Mouse (Mus musculus) neural tube, embryonic 13.5 days (tissue): ENCODE results near the gene Celsr1. TPM values are rescaled to one million over a fixed set of nuclear protein-coding genes. Genes with fewer than 3 reads are reported as not detected.

Source experiments
- ATAC-seq: fragments of 200-750 bp; cut with Nextera tagmentation; 2 replicates; pipeline ENCODE4 v1.8.0; 2017; ENCODE audit warnings: low read depth, mild to moderate bottlenecking, moderate TSS enrichment, moderate library complexity
- H3K27ac ChIP-seq: fragments of 300-500 bp; sonication (generic); replicated peaks from 2 replicates; pipeline ENCODE4 v1.5.1; 2015; ENCODE audit warnings: moderate library complexity, mild to moderate bottlenecking, inconsistent platforms
- H3K27me3 ChIP-seq: fragments of 300-500 bp; sonication (generic); 2 replicates; pipeline ENCODE4 v1.6.1; 2015; ENCODE audit warnings: mild to moderate bottlenecking, inconsistent platforms
- H3K36me3 ChIP-seq: fragments of 300-500 bp; sonication (generic); 2 replicates; pipeline ENCODE4 v1.6.1; 2015; ENCODE audit warnings: mild to moderate bottlenecking, inconsistent platforms
- H3K4me1 ChIP-seq: fragments of 300-500 bp; sonication (generic); replicated peaks from 2 replicates; pipeline ENCODE4 v1.6.1; 2015; ENCODE audit warnings: inconsistent platforms
- H3K4me2 ChIP-seq: fragments of 300-500 bp; sonication (generic); 2 replicates; pipeline ENCODE4 v1.6.1; 2015; ENCODE audit warnings: inconsistent platforms, mild to moderate bottlenecking, moderate library complexity
- H3K4me3 ChIP-seq: fragments of 300-500 bp; sonication (generic); 2 replicates; pipeline ENCODE4 v1.5.1; 2015; ENCODE audit warnings: mild to moderate bottlenecking, inconsistent platforms
- H3K9ac ChIP-seq: fragments of 300-500 bp; sonication (generic); 2 replicates; pipeline ENCODE4 v1.6.1; 2015; ENCODE audit warnings: moderate library complexity, mild to moderate bottlenecking, inconsistent platforms
- H3K9me3 ChIP-seq: fragments of 300-500 bp; sonication (generic); 2 replicates; pipeline ENCODE4 v1.6.1; 2016; ENCODE audit warnings: inconsistent platforms
- WGBS: fragments of 180-500 bp; shearing (Covaris S2); methylation state at CpG from one replicate; pipeline ENCODE4 v1.1.7; 2015; 5-methylcytosine and 5-hydroxymethylcytosine counted together
- polyA plus RNA-seq: library from polyadenylated mRNA; unstranded; fragments of >200 nt; fragmentation: Nextera tagmentation; extraction: Ambion mirVana; gene quantifications from 2 replicates; pipeline ENCODE4 v1.2.1, GENCODE M21; 2015

Gene Celsr1
- polyA plus RNA-seq, 1 experiment from 2014 or later: 1.8 TPM

DNA sequence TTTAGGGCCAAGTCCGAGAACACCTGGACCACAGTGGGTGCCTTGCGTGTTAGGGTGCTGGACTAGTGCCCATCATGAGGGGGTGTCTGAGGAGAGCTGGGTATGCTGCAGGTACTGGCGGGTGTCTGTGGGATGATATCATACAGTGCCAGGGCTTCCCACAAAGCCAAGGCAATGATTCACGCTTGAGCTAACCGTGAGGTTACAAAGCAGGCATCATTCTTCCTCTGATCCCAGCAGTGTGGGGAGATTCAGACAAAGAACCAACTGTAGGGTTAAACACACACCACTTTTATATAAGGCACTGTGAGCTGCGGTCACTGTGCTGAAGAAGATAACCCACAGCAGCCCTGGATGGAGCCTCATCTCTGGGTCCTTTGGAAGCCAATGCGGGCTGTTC, 67.5 kb downstream of the Celsr1 start:
- H3K27me3 ChIP-seq: no peaks in the 10 kb centered on the region
- H3K27ac ChIP-seq: no peak overlapping the region
- no peaks in the 10 kb centered on the region for H3K36me3 ChIP-seq
- no peak for ATAC-seq
- no peak overlapping the region for H3K9ac ChIP-seq
- no peak overlapping the region for H3K4me2 ChIP-seq
- peaks cover 24% of the 10 kb centered on the region for H3K4me1 ChIP-seq
- H3K4me3 ChIP-seq: no peak overlapping the region
- 69% methylated on average over 7 of the region's 7 CpGs for WGBS
- H3K9me3 ChIP-seq: no peaks in the 10 kb centered on the region

DNA sequence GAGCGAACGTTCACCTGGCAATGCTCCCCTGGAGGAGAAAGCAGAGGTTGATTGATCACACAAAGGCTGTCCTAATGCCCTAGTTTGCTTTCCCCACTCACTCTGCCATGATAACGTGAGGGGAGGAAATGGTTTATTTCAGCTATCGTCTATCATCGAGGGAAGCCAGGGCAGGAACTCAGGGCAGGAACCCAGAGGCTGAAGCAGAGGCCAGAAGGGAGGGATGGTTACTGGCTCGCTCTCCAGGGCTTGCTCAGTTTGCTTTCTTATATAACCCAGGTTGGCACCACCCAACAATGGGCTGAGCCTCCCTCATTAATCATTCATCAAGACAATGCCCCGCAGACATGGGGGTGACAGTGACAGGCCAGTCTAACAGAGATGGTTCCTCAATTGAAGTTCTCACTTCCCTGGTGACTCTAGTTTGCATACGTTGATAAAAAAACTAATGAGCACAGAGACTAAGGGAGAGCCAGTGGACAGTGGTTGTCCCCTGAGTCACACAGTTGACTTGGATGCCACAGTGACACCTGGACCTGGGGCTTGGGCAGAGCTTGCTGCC, 70.2 kb downstream of the Celsr1 start:
- H3K9ac ChIP-seq: no peak overlapping the region
- H3K4me3 ChIP-seq: no peak overlapping the region
- H3K4me1 ChIP-seq: peaks cover 10% of the 10 kb centered on the region
- H3K36me3 ChIP-seq: no peaks in the 10 kb centered on the region; the same call in 1 of the 2 replicates
- no peak for ATAC-seq
- no peaks in the 10 kb centered on the region for H3K27me3 ChIP-seq
- no peaks in the 10 kb centered on the region for H3K9me3 ChIP-seq
- WGBS: 76% methylated on average over 8 of the region's 8 CpGs
- H3K4me2 ChIP-seq: no peak overlapping the region
- H3K27ac ChIP-seq: no peak overlapping the region

DNA sequence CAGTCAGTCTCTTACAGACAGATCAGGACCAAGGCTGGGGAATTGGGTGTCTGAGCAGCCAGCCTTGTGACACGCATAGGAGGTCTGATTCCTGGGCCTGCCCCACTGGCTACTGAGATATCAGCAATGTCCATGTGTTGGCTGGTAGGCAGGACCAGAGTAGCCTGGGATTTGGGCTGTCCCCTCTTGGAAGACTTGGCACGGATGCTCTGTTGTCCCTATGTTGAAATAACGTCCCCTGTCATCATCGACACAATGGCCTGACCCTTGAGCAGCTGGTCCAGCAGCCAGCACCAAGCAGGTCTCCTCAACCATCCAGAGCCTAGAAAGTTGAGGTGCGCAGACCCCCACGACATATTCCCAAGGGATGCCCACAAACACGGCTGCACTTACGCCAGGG, 70.9 kb downstream of the Celsr1 start:
- no peak overlapping the region for H3K4me2 ChIP-seq
- H3K9ac ChIP-seq: no peak overlapping the region
- no peaks in the 10 kb centered on the region; the same call in 1 of the 2 replicates for H3K36me3 ChIP-seq
- H3K9me3 ChIP-seq: no peaks in the 10 kb centered on the region
- H3K4me3 ChIP-seq: no peak overlapping the region
- H3K4me1 ChIP-seq: peaks cover 10% of the 10 kb centered on the region
- 95% methylated on average over 8 of the region's 8 CpGs for WGBS
- no peak for ATAC-seq
- no peak overlapping the region for H3K27ac ChIP-seq
- H3K27me3 ChIP-seq: no peaks in the 10 kb centered on the region

- no peak overlapping the region for H3K4me2 ChIP-seq
- no peak overlapping the region for H3K9ac ChIP-seq
- H3K4me1 ChIP-seq: peaks cover 10% of the 10 kb centered on the region
- H3K36me3 ChIP-seq: no peaks in the 10 kb centered on the region; the same call in 1 of the 2 replicates
- H3K4me3 ChIP-seq: no peak overlapping the region
- 85% methylated on average over 4 of the region's 4 CpGs for WGBS
- H3K27me3 ChIP-seq: no peaks in the 10 kb centered on the region
- no peak for ATAC-seq
- no peaks in the 10 kb centered on the region for H3K9me3 ChIP-seq
- no peak overlapping the region for H3K27ac ChIP-seq
These were observed 71.9 kb downstream of the Celsr1 start for GRCm38 (mm10) chr15:85961651-85962050.

GRCm38 (mm10) chr15:85961131-85961530, 72.4 kb downstream of the Celsr1 start:
- Histone ChIP-seq H3K27me3 (no peaks in the 10 kb centered on the region), H3K4me2 (no peak overlapping the region), H3K36me3 (no peaks in the 10 kb centered on the region; the same call in 1 of the 2 replicates), H3K9ac (no peak overlapping the region), H3K9me3 (no peaks in the 10 kb centered on the region), H3K27ac (no peak overlapping the region), H3K4me3 (no peak overlapping the region), H3K4me1 (peaks cover 5% of the 10 kb centered on the region)
- no peak for ATAC-seq
- 78% methylated on average over 7 of the region's 7 CpGs for WGBS

GRCm38 (mm10) chr15:85956202-85956601, 77.4 kb downstream of the Celsr1 start:
- no peak for ATAC-seq
- no peak overlapping the region for H3K4me3 ChIP-seq
- H3K4me2 ChIP-seq: no peak overlapping the region
- 75% methylated on average over 6 of the region's 6 CpGs for WGBS
- no peak overlapping the region for H3K9ac ChIP-seq
- no peaks in the 10 kb centered on the region; the same call in 1 of the 2 replicates for H3K36me3 ChIP-seq
- H3K9me3 ChIP-seq: no peaks in the 10 kb centered on the region
- no peaks in the 10 kb centered on the region for H3K27me3 ChIP-seq
- peaks cover 8% of the 10 kb centered on the region; the same call in 1 of the 2 replicates for H3K4me1 ChIP-seq
- H3K27ac ChIP-seq: no peak overlapping the region

GRCm38 (mm10) chr15:85953458-85953857, 80.1 kb downstream of the Celsr1 start:
- no peak for ATAC-seq
- WGBS: 85% methylated on average over 6 of the region's 6 CpGs
- no peak overlapping the region for H3K27ac ChIP-seq
- no peak overlapping the region for H3K4me3 ChIP-seq
- H3K4me1 ChIP-seq: peaks cover 17% of the 10 kb centered on the region
- H3K4me2 ChIP-seq: no peak overlapping the region
- no peaks in the 10 kb centered on the region for H3K27me3 ChIP-seq
- H3K36me3 ChIP-seq: no peaks in the 10 kb centered on the region
- no peaks in the 10 kb centered on the region for H3K9me3 ChIP-seq
- no peak overlapping the region for H3K9ac ChIP-seq

DNA sequence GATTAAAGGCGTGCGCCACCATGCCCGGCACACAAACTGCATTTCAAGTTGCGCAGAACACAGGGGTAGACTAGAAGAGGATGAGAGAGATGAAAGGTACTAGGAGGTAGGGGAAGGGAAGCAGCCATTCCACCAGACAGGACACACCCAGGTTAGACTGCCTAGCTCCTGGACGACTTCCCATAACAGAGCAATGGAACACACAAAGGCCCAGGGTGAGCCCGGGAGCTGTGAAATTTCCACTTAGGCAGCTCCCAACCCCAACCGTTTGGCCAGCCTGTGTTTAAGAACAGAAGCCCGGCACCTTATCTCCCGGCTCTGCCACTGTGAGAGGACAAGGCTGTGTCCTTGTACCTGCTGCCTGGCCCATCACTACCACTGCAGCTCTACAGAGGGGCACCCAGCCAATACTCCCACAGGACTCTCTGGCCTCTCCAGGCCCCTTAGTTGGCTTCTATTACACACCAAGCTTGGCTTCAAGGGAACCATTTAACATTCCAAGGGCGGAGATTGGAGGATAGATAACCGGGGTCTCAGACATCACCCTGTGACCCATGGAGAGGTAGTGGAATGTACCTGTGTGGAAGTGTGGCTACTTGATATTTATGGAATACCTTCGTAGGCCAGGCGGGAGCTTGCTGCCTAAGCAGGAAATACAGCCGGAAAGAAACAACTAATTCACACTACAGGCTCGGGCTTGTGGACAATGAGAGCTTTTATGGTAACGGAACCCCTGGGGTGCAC, 84.0 kb downstream of the Celsr1 start:
- Histone ChIP-seq H3K4me3 (no peak overlapping the region), H3K36me3 (no peaks in the 10 kb centered on the region), H3K27ac (no peak overlapping the region), H3K27me3 (no peaks in the 10 kb centered on the region), H3K4me2 (no peak overlapping the region), H3K9me3 (no peaks in the 10 kb centered on the region), H3K4me1 (peaks cover 24% of the 10 kb centered on the region), H3K9ac (no peak overlapping the region)
- WGBS: 50% methylated on average over 16 of the region's 16 CpGs
- ATAC-seq: no peak

DNA sequence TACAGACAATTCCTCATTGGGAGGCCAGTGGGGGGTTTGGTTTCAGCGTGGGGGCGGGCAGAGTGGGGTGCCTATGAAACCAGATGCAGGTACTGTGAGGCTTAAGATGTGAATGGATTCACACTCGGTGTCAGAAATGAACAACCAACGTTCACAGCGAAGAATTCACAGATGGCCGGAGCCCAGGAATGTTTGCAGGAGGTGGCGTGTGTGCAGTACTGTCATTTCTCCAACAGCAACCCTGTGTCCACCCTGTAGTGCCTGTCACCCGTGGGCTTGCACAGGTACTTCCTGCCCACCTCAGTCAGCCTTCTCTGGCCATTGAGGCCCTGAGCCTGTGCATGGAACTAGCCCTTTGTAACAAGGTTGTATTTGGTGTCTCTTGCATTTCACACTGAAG, 85.6 kb downstream of the Celsr1 start:
- Histone ChIP-seq H3K9ac (peak overlapping the region; percentile 41; the same call in 1 of the 2 replicates), H3K4me1 (peaks cover 24% of the 10 kb centered on the region), H3K27ac (no peak overlapping the region), H3K27me3 (no peaks in the 10 kb centered on the region), H3K9me3 (no peaks in the 10 kb centered on the region), H3K36me3 (no peaks in the 10 kb centered on the region), H3K4me2 (peak overlapping the region; percentile 28), H3K4me3 (no peak overlapping the region)
- 32% methylated on average over 8 of the region's 8 CpGs for WGBS
- ATAC-seq: 0 out of 2 replicates have a peak, but pooled peaks have one; percentile 33

- H3K4me1 ChIP-seq: peaks cover 24% of the 10 kb centered on the region
- no peak overlapping the region for H3K4me3 ChIP-seq
- ATAC-seq: peak; percentile 48; the same call in 1 of the 2 replicates
- no peaks in the 10 kb centered on the region for H3K9me3 ChIP-seq
- no peaks in the 10 kb centered on the region for H3K36me3 ChIP-seq
- 20% methylated on average over 9 of the region's 9 CpGs for WGBS
- no peaks in the 10 kb centered on the region for H3K27me3 ChIP-seq
- H3K4me2 ChIP-seq: peak overlapping the region; percentile 28
- H3K9ac ChIP-seq: peak overlapping the region; percentile 41; the same call in 1 of the 2 replicates
- no peak overlapping the region for H3K27ac ChIP-seq
These were observed 86.0 kb downstream of the Celsr1 start for GRCm38 (mm10) chr15:85947541-85947940.

- Histone ChIP-seq H3K4me2 (no peak overlapping the region), H3K4me1 (0 out of 2 replicates have a peak, but pooled peaks cover 2% of the 10 kb centered on the region)
- 37% methylated on average over 5 of the region's 5 CpGs for WGBS
These were observed 97.9 kb downstream of the Celsr1 start for GRCm38 (mm10) chr15:85935627-85936049.

GRCm38 (mm10) chr15:85928161-85928560, 105.4 kb downstream of the Celsr1 start:
- Histone ChIP-seq H3K4me3 (no peak overlapping the region), H3K27me3 (no peaks in the 10 kb centered on the region), H3K9ac (no peak overlapping the region), H3K27ac (no peak overlapping the region), H3K36me3 (0 out of 2 replicates have a peak, but pooled peaks cover 5% of the 10 kb centered on the region), H3K9me3 (no peaks in the 10 kb centered on the region), H3K4me2 (no peak overlapping the region), H3K4me1 (no peaks in the 10 kb centered on the region)
- no peak for ATAC-seq
- 89% methylated on average over 12 of the region's 12 CpGs for WGBS

More at GRCm38 (mm10) chr15:85935627-85936049, 97.9 kb downstream of the Celsr1 start:
- Histone ChIP-seq H3K9me3 (no peaks in the 10 kb centered on the region), H3K36me3 (0 out of 2 replicates have a peak, but pooled peaks cover 6% of the 10 kb centered on the region), H3K27ac (no peak overlapping the region), H3K4me3 (no peak overlapping the region), H3K9ac (no peak overlapping the region), H3K27me3 (no peaks in the 10 kb centered on the region)
- ATAC-seq: no peak
